Mouse (Mus musculus) G1E (cell line): ENCODE results near the gene Wdr46.

Experiments
- GATA2 ChIP-seq: IDR thresholded peaks from 2 replicates; pipeline ENCODE4 v1.6.1; 2012; ENCODE audit warnings: low read depth, low read length, inconsistent platforms, borderline replicate concordance
- TAL1 ChIP-seq: conservative IDR thresholded peaks from 2 replicates; pipeline ENCODE4 v1.6.1; 2012; ENCODE audit warnings: low read depth, low read length, inconsistent platforms, mixed read lengths

GRCm38 (mm10) chr17:33969394-33969793, 28.9 kb downstream of the Wdr46 start:
- TF ChIP-seq TAL1, result no peak
- no peak for TF ChIP-seq GATA2
